Mouse (Mus musculus) neutrophil, adult 83 days (primary cell): ENCODE results near the gene Gm10720. TPM values are rescaled to one million over a fixed set of nuclear protein-coding genes. Genes with fewer than 3 reads are reported as not detected.

Experiments
- total RNA-seq, 2 experiments: library from RNA; stranded (reverse); gene quantifications; one replicate each; pipeline ENCODE4 v1.2.4; 2023

The Gm10720 gene
- 1 to 10 TPM in 1 of 2 experiments, not detected in 1; 1.8 TPM for total RNA-seq

DNA sequence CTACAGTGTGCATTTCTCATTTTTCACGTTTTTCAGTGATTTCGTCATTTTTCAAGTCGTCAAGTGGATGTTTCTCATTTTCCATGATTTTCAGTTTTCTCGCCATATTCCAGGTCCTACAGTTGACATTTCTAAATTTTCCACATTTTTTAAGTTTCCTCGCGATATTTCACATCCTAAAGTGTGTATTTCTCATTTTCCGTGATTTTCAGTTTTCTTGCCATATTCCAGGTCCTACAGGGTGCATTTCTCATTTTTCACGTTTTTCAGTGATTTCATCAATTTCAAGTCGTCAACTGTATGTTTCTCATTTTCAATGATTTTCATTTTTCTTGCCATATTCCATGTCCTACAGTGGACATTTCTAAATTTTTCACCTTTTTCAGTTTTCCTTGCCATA, at the start of gene Gm10720:
TSS of gene Gm10720 (plus strand) at position 301 of the 400 bp plus-strand sequence.

DNA sequence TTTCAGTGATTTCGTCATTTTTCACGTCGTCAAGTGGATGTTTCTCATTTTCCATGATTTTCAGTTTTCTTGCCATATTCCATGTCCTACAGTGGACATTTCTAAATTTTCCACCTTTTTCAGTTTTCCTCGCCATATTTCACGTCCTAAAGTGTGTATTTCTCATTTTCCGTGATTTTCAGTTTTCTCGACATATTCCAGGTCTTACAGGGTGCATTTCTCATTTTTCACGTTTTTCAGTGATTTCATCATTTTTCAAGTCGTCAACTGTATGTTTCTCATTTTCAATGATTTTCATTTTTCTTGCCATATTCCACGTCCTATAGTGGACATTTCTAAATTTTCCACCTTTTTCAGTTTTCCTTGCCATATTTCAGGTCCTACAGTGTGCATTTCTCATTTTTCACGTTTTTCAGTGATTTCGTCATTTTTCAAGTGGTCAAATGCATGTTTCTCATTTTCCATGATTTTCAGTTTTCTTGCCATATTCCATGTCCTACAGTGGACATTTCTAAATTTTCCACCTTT, 14.9 kb upstream of the Gm10720 start, which contains the start of gene Gm10722:
TSS of gene Gm10722 (plus strand) at position 478 of the 528 bp plus-strand sequence.

DNA sequence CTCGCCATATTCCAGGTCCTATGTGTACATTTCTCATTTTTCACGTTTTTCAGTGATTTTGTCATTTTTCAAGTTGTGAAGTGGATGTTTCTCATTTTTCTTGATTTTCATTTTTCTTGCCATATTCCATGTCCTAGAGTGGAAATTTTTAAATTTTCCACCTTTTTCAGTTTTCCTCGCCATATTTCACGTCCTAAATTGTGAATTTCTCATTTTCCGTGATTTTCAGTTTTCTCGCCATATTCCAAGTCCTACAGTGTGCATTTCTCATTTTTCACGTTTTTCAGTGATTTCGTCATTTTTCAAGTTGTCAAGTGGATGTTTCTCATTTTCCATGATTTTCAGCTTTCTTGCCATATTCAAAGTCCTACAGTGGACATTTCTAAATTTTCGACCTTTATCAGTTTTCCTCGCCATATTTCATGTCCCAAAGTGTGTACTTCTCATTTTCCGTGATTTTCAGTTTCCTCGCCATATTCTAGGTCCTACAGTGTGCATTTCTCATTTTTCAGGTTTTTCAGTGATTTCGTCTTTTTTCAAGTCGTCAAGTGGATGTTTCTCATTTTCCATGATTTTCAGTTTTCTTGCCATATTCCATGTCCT, 12.6 kb upstream of the Gm10720 start, which contains the start of gene Gm11168:
TSS of gene Gm11168 (plus strand) at position 553 of the 603 bp plus-strand sequence.

DNA sequence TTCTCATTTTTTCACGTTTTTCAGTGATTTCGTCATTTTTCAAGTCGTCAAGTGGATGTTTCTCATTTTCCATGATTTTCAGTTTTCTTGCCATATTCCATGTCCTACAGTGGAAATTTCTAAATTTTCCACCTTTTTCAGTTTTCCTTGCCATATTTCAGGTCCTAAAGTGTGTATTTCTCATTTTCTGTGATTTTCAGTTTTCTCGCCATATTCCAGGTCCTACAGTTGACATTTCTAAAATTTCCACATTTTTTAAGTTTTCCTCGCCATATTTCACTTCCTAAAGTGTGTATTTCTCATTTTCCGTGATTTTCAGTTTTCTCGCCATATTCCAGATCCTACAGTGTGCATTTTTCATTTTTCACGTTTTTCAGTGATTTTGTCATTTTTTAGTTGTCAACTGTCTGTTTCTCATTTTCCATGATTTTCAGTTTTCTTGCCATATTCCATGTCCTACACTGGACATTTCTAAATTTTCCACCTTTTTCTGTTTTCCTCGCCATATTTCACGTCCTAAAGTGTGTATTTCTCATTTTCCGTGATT, 2.6 kb upstream of the Gm10720 start, which contains the start of gene Gm10721:
TSS of gene Gm10721 (plus strand) at position 408 of the 547 bp plus-strand sequence.

DNA sequence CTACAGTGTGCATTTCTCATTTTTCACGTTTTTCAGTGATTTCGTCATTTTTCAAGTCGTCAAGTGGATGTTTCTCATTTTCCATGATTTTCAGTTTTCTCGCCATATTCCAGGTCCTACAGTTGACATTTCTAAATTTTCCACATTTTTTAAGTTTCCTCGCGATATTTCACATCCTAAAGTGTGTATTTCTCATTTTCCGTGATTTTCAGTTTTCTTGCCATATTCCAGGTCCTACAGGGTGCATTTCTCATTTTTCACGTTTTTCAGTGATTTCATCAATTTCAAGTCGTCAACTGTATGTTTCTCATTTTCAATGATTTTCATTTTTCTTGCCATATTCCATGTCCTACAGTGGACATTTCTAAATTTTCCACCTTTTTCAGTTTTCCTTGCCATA, 1.7 kb downstream of the Gm10720 start, which contains the start of gene Gm10719:
TSS of gene Gm10719 (plus strand) at position 301 of the 400 bp plus-strand sequence.

DNA sequence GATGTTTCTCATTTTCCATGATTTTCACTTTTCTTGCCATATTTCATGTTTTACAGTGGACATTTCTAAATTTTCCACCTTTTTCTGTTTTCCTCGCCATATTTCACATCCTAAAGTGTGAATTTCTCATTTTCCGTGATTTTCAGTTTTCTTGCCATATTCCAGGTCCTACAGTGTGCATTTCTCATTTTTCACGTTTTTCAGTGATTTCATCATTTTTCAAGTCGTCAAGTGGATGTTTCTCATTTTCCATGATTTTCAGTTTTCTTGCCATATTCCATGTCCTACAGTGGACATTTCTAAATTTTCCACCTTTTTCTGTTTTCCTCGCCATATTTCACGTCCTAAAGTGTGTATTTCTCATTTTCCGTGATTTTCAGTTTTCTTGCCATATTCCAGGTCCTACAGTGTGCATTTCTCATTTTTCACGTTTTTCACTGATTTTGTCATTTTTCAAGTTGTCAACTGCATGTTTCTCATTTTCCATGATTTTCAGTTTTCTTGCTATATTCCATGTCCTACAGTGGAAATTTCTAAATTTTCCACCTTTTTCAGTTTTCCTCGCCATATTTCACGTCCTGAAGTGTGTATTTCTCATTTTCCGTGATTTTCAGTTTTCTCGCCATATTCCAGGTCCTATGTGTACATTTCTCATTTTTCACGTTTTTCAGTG, 8.0 kb downstream of the Gm10720 start, which contains the start of gene Gm10718:
TSS of gene Gm10718 (plus strand) at position 236 of the 673 bp plus-strand sequence.

DNA sequence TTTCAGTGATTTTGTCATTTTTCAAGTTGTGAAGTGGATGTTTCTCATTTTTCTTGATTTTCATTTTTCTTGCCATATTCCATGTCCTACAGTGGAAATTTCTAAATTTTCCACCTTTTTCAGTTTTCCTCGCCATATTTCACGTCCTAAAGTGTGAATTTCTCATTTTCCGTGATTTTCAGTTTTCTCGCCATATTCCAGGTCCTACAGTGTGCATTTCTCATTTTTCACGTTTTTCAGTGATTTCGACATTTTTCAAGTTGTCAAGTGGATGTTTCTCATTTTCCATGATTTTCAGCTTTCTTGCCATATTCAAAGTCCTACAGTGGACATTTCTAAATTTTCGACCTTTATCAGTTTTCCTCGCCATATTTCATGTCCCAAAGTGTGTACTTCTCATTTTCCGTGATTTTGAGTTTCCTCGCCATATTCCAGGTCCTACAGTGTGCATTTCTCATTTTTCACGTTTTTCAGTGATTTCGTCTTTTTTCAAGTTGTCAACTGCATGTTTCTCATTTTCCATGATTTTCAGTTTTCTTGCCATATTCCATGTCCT, 9.5 kb downstream of the Gm10720 start, which contains the start of gene Gm10717:
TSS of gene Gm10717 (plus strand) at position 506 of the 556 bp plus-strand sequence.

DNA sequence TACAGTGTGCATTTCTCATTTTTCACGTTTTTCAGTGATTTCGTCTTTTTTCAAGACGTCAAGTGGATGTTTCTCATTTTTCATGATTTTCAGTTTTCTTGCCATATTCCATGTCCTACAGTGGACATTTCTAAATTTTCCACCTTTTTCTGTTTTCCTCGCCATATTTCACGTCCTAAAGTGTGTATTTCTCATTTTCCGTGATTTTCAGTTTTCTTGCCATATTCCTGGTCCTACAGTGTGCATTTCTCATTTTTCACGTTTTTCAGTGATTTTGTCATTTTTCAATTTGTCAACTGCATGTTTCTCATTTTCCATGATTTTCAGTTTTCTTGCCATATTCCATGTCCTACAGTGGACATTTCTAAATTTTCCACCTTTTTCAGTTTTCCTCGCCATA, 18.8 kb downstream of the Gm10720 start, which contains the start of gene Gm17535:
TSS of gene Gm17535 (plus strand) at position 301 of the 400 bp plus-strand sequence.

DNA sequence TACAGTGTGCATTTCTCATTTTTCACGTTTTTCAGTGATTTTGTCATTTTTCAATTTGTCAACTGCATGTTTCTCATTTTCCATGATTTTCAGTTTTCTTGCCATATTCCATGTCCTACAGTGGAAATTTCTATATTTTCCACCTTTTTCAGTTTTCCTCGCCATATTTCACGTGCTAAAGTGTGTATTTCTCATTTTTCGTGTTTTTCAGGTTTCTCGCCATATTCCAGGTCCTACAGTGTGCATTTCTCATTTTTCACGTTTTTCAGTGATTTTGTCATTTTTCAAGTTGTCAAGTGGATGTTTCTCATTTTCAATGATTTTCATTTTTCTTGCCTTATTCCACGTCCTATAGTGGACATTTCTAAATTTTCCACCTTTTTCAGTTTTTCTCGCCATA, 21.1 kb downstream of the Gm10720 start, which contains the start of gene Gm10715:
TSS of gene Gm10715 (plus strand) at position 301 of the 400 bp plus-strand sequence.

Other genes with a start within 250 kb of the Gm10720 start
- gene Gm10722, start 14.7 kb upstream of the Gm10720 start, total RNA-seq = not detected
- gene Gm11168, start 12.3 kb upstream of the Gm10720 start, total RNA-seq = 1 to 10 TPM in 1 of 2 experiments, not detected in 1; 1.3 TPM
- 1 to 10 TPM; 1.5 to 4.6 TPM for gene Gm10721, start 2.5 kb upstream of the Gm10720 start, total RNA-seq
- 1 to 10 TPM; 3.2 to 4.5 TPM for gene Gm10719, start 1.8 kb downstream of the Gm10720 start, total RNA-seq
- gene Gm10718, start 7.9 kb downstream of the Gm10720 start, total RNA-seq = 1 to 10 TPM; 3.5 to 6.1 TPM
- gene Gm10717, start 9.8 kb downstream of the Gm10720 start, total RNA-seq = 1 to 10 TPM; 1.3 to 1.6 TPM
- gene Gm17535, start 18.9 kb downstream of the Gm10720 start, total RNA-seq = not detected
- gene Gm10715, start 21.2 kb downstream of the Gm10720 start, total RNA-seq = not detected